Mouse (Mus musculus) lung, postnatal 14 days (tissue): ENCODE data around the gene Pik3cg.
A peak's percentile ranks its signal among the peaks of the same experiment; 100 is the strongest.
"Not testable (repeated sequence)": the region's sequence is repeated elsewhere in the genome, so short reads cannot be mapped to it uniquely, and the experiment has no call there.

ENCODE experiments used
- DNase-seq: peaks from one replicate; pipeline ENCODE4 v3.0.0; 2021

Pik3cg gene

GRCm38 (mm10) chr12:32207948-32208891 is at the start of gene Pik3cg:
TSS of gene Pik3cg (minus strand) at chr12:32208659.
- DNase-seq: peak; percentile 23

GRCm38 (mm10) chr12:32248483-32248882 is 40.0 kb upstream of the Pik3cg start:
- DNase-seq: no peak

GRCm38 (mm10) chr12:32245566-32246233 is 37.2 kb upstream of the Pik3cg start:
- peak; percentile 24 for DNase-seq

GRCm38 (mm10) chr12:32243586-32243985 is 35.1 kb upstream of the Pik3cg start:
- no peak for DNase-seq

- DNase-seq: not testable (repeated sequence)
These were observed 30.7 kb upstream of the Pik3cg start for GRCm38 (mm10) chr12:32239134-32239533.

GRCm38 (mm10) chr12:32238433-32238832 is 30.0 kb upstream of the Pik3cg start:
- DNase-seq: no peak

- no peak for DNase-seq
These were observed 29.4 kb upstream of the Pik3cg start for GRCm38 (mm10) chr12:32237839-32238238.

- no peak for DNase-seq
These were observed 28.7 kb upstream of the Pik3cg start for GRCm38 (mm10) chr12:32237139-32237538.

- no peak for DNase-seq
These were observed 28.0 kb upstream of the Pik3cg start for GRCm38 (mm10) chr12:32236450-32236849.

- no peak for DNase-seq
These were observed 25.4 kb upstream of the Pik3cg start for GRCm38 (mm10) chr12:32233871-32234270.

- DNase-seq: no peak
These were observed 22.9 kb upstream of the Pik3cg start for GRCm38 (mm10) chr12:32231398-32231797.

GRCm38 (mm10) chr12:32223629-32224028 is 15.2 kb upstream of the Pik3cg start:
- DNase-seq: no peak

- no peak for DNase-seq
These were observed 14.4 kb upstream of the Pik3cg start for GRCm38 (mm10) chr12:32222758-32223385.

GRCm38 (mm10) chr12:32220387-32220786 is 11.9 kb upstream of the Pik3cg start:
- no peak for DNase-seq

- no peak for DNase-seq
These were observed 6.7 kb upstream of the Pik3cg start for GRCm38 (mm10) chr12:32215143-32215542.

GRCm38 (mm10) chr12:32212702-32213101 is 4.2 kb upstream of the Pik3cg start:
- DNase-seq: peak; percentile 6

- no peak for DNase-seq
These were observed 3.7 kb upstream of the Pik3cg start for GRCm38 (mm10) chr12:32212156-32212555.

GRCm38 (mm10) chr12:32211257-32211656 is 2.8 kb upstream of the Pik3cg start:
- DNase-seq: no peak

GRCm38 (mm10) chr12:32208951-32209350 is 492 bp upstream of the Pik3cg start:
- no peak for DNase-seq

- no peak for DNase-seq
These were observed 1.3 kb downstream of the Pik3cg start for GRCm38 (mm10) chr12:32207141-32207540.

- no peak for DNase-seq
These were observed 4.8 kb downstream of the Pik3cg start for GRCm38 (mm10) chr12:32203695-32204094.

- no peak for DNase-seq
These were observed 5.9 kb downstream of the Pik3cg start for GRCm38 (mm10) chr12:32202583-32202982.

GRCm38 (mm10) chr12:32201932-32202331 is 6.5 kb downstream of the Pik3cg start:
- no peak for DNase-seq
